ENCODE assay signal across 16 mouse cellular contexts in the genomic region with DNA sequence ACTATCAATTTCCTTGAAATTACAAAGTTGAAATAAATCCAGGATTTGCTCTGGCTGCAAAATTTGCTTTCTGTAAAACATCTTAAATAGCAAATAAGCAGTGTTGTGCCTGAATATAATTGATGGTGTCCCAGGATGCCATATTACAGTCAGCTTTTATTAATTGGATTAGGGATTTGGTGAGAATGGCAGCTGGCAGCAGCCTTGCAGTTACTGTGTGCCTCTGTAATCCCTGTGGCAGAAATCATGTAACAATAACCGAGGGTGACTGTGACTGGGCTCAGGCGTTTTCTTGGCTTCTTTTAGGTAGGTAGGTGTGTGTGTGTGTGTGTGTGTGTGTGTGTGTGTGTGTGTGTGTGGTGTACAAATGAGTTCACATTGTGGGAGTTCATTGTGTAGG.
"Had no signal": no experiment of that assay in that cellular context is flagged by ENCODE, and none has a peak within 500 bp of the region (broad histone marks: within the 10 kb centered on the region; RNA-seq: fewer than 3 reads in every experiment).

No protein-coding gene starts in this region.

- H3K27me3 ChIP-seq: intestine, embryonic 15.5 days; kidney, embryonic 15.5 days; liver, embryonic 15.5 days; neural tube, embryonic 13.5 days; stomach, embryonic 15.5 days had no signal

- H3K4me1 ChIP-seq: intestine, embryonic 15.5 days; kidney, embryonic 15.5 days; limb, embryonic 10.5 days; liver, embryonic 15.5 days; neural tube, embryonic 13.5 days; stomach, embryonic 15.5 days had no signal

- H3K36me3 ChIP-seq: intestine, embryonic 15.5 days; kidney, embryonic 15.5 days; limb, embryonic 10.5 days; liver, embryonic 15.5 days; neural tube, embryonic 13.5 days; stomach, embryonic 15.5 days had no signal

- H3K9ac ChIP-seq: intestine, embryonic 15.5 days; kidney, embryonic 15.5 days; liver, embryonic 15.5 days; neural tube, embryonic 13.5 days; stomach, embryonic 15.5 days had no signal

- H3K4me3 ChIP-seq: intestine, embryonic 15.5 days; kidney, embryonic 15.5 days; left cerebral cortex, adult 2 months; limb, embryonic 10.5 days; liver, embryonic 15.5 days; neural tube, embryonic 13.5 days; stomach, embryonic 15.5 days had no signal

- H3K4me2 ChIP-seq: intestine, embryonic 15.5 days; kidney, embryonic 15.5 days; liver, embryonic 11.5 days; liver, embryonic 15.5 days; neural tube, embryonic 13.5 days; stomach, embryonic 15.5 days had no signal

- ATAC-seq: intestine, embryonic 15.5 days; lung, postnatal 0 days had no signal

- DNase-seq: kidney, adult 18-20 months; kidney, postnatal 25 days; lung, adult 2 months; lung, postnatal 36 days; right cerebral cortex, postnatal 14 days; thymus, adult 2 months; thymus, postnatal 25 days had no signal

- H3K9me3 ChIP-seq: intestine, embryonic 15.5 days; kidney, embryonic 15.5 days; limb, embryonic 10.5 days; liver, embryonic 15.5 days; neural tube, embryonic 13.5 days; stomach, embryonic 15.5 days had no signal

- H3K27ac ChIP-seq: intestine, embryonic 15.5 days; kidney, embryonic 15.5 days; left cerebral cortex, adult 2 months; limb, embryonic 10.5 days; liver, embryonic 15.5 days; neural tube, embryonic 13.5 days; stomach, embryonic 15.5 days had no signal
